Mouse (Mus musculus): ENCODE measurements around the gene Ngf. TPM values are rescaled to one million over a fixed set of nuclear protein-coding genes. Genes with fewer than 3 reads are reported as not detected.

Gene Ngf
- polyA plus RNA-seq, 1 experiment from 2014 or later = 4.2 TPM

DNA sequence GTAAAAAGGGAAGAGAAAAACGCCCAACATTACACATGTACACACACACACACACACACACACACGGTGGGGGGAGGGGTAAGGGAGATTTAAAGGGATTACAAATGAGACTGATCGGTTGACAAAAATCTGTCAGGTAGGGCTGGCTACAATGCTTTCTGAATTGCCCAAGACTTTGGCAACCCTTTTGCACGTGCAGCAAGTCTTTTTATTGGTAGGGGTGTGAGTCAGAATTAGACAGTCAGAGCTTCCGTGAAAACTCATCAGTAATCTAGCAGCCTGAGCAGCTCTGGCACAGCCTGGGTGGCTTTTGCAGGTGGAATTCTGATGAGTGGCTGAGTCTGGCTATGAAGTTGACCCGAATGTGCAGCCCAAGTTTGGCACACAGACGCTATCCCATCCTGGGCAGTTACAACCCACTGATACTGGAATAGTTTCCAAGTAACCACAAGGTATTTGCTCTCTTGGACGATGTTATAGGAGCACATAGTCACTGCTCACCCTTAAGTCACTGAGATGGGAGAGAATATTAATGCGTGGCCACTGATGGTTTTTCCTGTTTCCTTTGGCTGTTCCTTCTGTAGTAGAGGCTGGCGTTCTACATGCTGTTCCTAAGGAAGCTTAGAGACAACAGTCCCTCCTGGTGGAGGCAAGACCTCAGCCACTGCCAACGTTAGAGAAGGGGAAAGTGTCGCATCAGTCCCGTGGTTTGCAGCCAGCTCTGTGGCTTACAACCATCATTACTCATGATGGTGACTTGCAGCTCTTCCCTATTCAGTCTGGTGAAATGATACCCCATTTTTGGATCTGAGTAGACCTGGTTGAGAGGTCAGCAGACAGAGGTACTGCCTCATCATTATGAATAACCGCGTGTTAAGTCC is 4.8 kb downstream of the Ngf start:
- H3K4me2 ChIP-seq = no peak overlapping the region
- WGBS = 82% methylated on average over 15 of the region's 15 CpGs
- no peaks in the 10 kb centered on the region for H3K9me3 ChIP-seq (replicated peaks)
- H3K4me1 ChIP-seq = peaks cover 29% of the 10 kb centered on the region
- H3K4me3 ChIP-seq (replicated peaks) = no peak overlapping the region
- no peaks in the 10 kb centered on the region for H3K36me3 ChIP-seq
- H3K27me3 ChIP-seq = peaks cover 31% of the 10 kb centered on the region
- H3K9ac ChIP-seq = no peak overlapping the region
- no peak for ATAC-seq (replicated peaks; ENCODE audit: low FRiP score)
- H3K27ac ChIP-seq = no peak overlapping the region

DNA sequence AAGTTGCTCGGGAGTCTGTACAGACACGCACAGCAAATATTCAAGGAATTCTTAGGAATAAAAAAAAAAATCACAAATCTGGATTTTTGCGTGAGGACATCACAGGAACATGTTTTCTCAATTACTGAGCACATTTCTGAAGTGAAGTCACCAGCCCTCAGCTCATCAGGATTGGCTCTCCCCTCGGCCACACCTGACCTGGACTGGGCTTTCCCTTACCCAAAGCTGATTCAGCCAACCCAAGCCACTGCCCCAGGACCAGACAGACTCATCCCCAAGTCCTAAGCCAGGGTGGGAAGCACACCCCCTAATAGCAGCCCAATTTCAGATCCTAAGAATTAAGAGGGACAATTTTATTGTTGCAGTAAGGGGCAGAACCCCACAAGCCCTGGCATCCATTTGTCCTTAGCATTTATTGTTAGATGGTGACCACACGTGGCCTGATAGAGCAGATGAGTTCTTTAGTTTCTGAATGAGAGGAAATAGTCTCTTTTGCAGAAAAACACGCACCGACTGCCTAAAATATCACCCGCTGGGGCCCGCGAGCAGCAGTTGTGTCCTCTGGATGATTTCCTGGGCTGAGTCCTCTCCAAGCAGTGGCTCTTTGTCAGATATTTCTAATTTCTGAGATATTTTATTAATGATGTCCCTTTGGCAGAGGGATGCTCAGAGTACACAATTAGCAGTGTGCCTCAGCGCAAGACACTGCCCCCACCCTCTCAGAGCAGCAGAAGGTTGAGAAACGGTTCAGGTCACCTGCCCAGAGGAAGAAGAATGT is 8.4 kb downstream of the Ngf start:
- Histone ChIP-seq H3K27ac (no peak overlapping the region), H3K4me2 (no peak overlapping the region), H3K4me1 (no peaks in the 10 kb centered on the region), H3K27me3 (peaks cover 5% of the 10 kb centered on the region; the same call in 1 of the 2 replicates), H3K9me3 (replicated peaks) (no peaks in the 10 kb centered on the region), H3K9ac (no peak overlapping the region), H3K36me3 (no peaks in the 10 kb centered on the region), H3K4me3 (replicated peaks) (no peak overlapping the region)
- WGBS = 80% methylated on average over 12 of the region's 12 CpGs
- ATAC-seq (replicated peaks; ENCODE audit: low FRiP score) = no peak

DNA sequence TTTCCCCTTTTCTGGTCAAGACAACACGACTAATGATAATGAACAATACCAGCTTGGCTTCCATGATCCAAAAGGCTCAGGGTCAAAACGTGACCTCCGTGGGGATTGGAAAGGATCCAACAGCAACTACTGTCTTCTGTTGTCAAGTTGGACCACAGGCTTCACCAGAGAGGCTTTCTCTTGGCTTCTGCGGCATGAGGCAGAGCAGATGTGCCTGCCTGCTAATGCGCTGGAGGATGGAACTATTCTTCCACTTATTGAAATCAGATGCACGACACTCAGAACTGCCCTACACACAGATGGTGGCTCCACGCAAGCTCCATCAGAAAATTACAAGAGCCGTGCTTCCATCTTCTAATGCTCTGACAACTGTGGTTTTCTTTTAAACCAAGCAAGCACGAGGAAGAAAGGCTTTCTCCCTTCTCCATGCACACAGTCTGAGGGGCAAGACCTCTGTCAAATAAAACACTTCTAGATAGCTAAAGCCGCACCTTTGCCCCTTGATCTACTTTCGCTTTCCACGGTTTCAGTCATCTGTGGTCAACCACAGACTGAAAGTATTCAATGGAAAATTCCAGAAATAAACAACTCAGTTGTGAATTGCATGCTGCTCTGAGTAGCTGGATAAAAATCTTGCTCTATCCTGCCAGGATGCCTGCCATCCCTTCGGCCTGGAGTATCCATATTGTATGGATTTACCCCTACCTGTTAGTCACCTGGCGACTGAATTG is 20.8 kb downstream of the Ngf start:
- 58% methylated on average over 14 of the region's 14 CpGs for WGBS
- no peak overlapping the region for H3K9ac ChIP-seq
- H3K9me3 ChIP-seq (replicated peaks) = no peaks in the 10 kb centered on the region
- no peak overlapping the region for H3K27ac ChIP-seq
- ATAC-seq (replicated peaks; ENCODE audit: low FRiP score) = no peak
- H3K36me3 ChIP-seq = no peaks in the 10 kb centered on the region
- H3K4me2 ChIP-seq = no peak overlapping the region
- no peaks in the 10 kb centered on the region for H3K4me1 ChIP-seq
- H3K4me3 ChIP-seq (replicated peaks) = no peak overlapping the region
- H3K27me3 ChIP-seq = no peaks in the 10 kb centered on the region

DNA sequence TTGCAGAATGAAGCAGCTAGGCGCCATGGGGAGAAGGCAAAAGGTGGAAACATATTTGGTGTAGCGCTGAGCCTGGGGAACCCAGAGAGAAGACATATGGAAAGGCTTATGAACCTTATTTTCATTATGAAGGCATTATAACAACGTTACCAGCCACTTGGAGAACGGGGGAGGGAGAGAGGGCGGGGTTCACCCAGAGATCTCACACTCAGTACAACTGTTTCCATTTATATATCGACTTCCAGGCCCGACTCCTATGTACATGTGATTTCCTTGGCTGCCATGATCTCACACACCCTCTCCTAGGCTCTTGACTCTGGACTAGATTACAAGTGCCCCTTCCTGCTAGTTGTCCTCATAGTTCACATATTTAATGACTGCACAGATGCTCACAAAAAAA is 28.4 kb downstream of the Ngf start:
- WGBS = 82% methylated on average over 7 of the region's 7 CpGs
- Histone ChIP-seq H3K9ac (no peak overlapping the region), H3K4me3 (replicated peaks) (no peak overlapping the region), H3K27ac (no peak overlapping the region), H3K4me1 (no peaks in the 10 kb centered on the region), H3K27me3 (no peaks in the 10 kb centered on the region), H3K4me2 (no peak overlapping the region), H3K9me3 (replicated peaks) (no peaks in the 10 kb centered on the region), H3K36me3 (no peaks in the 10 kb centered on the region)
- no peak for ATAC-seq (replicated peaks; ENCODE audit: low FRiP score)

DNA sequence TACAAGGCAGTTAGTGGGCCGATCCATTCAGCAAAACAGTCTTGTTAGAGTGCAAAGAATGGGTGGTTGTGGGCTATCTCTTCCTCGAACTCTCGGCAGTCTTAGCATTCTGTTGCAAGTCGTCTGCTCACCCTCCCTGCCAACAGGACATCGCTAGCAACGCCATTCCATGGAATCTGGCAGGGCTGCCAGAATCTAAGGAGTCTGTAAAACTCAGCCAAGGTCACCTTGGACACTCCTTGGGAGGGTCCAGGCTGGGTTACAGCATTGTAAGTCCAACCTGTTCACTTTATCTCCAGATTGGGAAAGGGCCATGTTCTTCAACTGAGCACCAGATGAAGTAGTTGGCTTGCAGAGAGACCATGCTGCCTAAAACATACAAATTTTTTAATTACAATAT is 29.2 kb downstream of the Ngf start:
- no peaks in the 10 kb centered on the region for H3K9me3 ChIP-seq (replicated peaks)
- H3K4me1 ChIP-seq = no peaks in the 10 kb centered on the region
- WGBS = 82% methylated on average over 6 of the region's 6 CpGs
- no peak overlapping the region for H3K9ac ChIP-seq
- H3K36me3 ChIP-seq = no peaks in the 10 kb centered on the region
- no peak overlapping the region for H3K27ac ChIP-seq
- H3K4me2 ChIP-seq = no peak overlapping the region
- no peak overlapping the region for H3K4me3 ChIP-seq (replicated peaks)
- no peak for ATAC-seq (replicated peaks; ENCODE audit: low FRiP score)
- H3K27me3 ChIP-seq = no peaks in the 10 kb centered on the region

DNA sequence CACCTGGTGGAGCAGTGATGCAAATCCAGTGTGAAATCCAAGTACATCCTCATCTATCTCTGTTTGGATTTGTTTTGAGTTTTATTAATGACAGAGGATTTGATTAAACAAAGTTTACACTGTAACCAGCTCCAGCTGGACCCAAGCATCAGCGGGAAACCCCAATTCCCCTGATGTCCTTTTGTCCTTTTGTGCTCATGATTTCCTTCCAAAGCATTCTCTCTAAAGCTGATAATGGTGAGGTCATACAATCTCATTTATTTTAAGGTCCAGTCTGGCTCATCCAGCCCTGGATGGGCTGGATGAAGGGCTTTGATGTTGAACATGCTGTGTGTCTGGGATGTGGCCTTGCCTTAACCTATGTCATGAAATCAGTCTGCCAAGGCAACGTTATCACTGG is 30.3 kb downstream of the Ngf start:
- no peak overlapping the region for H3K4me3 ChIP-seq (replicated peaks)
- no peak for ATAC-seq (replicated peaks; ENCODE audit: low FRiP score)
- no peaks in the 10 kb centered on the region for H3K4me1 ChIP-seq
- no peaks in the 10 kb centered on the region for H3K27me3 ChIP-seq
- H3K27ac ChIP-seq = no peak overlapping the region
- H3K4me2 ChIP-seq = no peak overlapping the region
- no peaks in the 10 kb centered on the region for H3K36me3 ChIP-seq
- H3K9ac ChIP-seq = no peak overlapping the region
- 55% methylated on average over 2 of the region's 2 CpGs for WGBS
- no peaks in the 10 kb centered on the region for H3K9me3 ChIP-seq (replicated peaks)

DNA sequence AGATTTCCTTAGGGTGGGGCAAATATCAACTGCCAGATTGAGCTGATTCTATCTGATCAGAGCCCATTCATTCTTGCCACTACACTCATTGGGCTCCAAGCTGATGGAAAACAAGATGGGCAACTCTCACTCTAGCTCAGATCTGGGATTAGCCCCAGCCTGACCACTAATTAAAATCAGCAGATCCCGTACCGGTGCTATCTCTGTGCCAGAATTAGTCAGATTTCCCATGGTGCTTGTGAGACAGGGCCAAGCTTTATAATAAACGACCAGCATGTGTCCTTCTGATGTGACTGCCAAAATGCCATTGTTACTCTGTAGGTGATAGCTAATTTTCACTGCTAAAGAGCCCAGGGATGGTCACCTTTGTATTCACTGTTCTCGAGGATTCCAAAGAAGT is 31.5 kb downstream of the Ngf start:
- Histone ChIP-seq H3K36me3 (no peaks in the 10 kb centered on the region), H3K4me3 (replicated peaks) (no peak overlapping the region), H3K9me3 (replicated peaks) (no peaks in the 10 kb centered on the region), H3K4me2 (no peak overlapping the region), H3K27ac (no peak overlapping the region), H3K27me3 (no peaks in the 10 kb centered on the region), H3K9ac (no peak overlapping the region), H3K4me1 (0 out of 2 replicates have a peak, but pooled peaks cover 2% of the 10 kb centered on the region)
- WGBS = 83% methylated on average over 4 of the region's 4 CpGs
- no peak for ATAC-seq (replicated peaks; ENCODE audit: low FRiP score)

DNA sequence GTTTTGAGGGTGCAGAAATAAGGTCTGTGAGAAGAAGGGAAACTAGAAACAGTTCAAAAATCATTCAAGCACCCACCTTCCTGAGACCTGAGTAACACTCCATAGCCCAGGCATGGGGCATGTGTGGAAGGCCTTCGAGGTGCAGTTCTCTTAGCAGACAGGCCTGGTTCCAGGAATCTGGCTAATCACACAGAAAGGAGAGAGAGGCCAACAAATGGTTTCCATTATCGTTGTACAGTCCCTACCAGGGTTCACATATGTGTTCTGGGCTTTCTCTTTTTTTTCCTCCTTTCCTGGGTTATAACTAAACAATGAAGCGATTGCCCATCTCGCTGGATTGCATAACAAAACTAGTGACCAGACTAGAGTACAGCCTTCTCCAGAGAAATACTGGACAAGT is 35.4 kb downstream of the Ngf start:
- WGBS = 82% methylated on average over 4 of the region's 4 CpGs
- Histone ChIP-seq H3K9ac (no peak overlapping the region), H3K27ac (no peak overlapping the region), H3K27me3 (no peaks in the 10 kb centered on the region), H3K4me2 (no peak overlapping the region), H3K4me1 (peaks cover 13% of the 10 kb centered on the region; the same call in 1 of the 2 replicates), H3K4me3 (replicated peaks) (no peak overlapping the region), H3K36me3 (no peaks in the 10 kb centered on the region), H3K9me3 (replicated peaks) (no peaks in the 10 kb centered on the region)
- no peak for ATAC-seq (replicated peaks; ENCODE audit: low FRiP score)

DNA sequence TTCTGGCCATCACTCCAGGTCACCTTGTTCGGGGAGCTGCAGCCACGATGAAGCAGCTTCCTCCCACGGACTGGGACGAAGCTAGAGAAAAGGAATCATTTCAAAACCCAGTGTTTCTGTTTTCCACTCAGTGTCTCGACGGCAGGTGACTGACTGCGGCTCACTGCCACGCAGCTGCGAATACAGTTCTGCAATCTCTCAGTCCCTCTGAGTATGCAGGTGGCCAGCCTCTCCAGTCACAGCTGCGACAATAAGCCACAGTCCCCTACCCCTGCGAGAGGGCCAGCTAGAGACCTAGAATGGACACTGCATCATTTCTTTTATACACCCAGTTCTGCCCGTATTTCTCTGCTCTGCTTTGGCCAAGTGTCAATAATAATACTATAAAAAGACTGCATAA is 36.3 kb downstream of the Ngf start:
- H3K4me2 ChIP-seq = no peak overlapping the region
- H3K27ac ChIP-seq = no peak overlapping the region
- no peaks in the 10 kb centered on the region for H3K36me3 ChIP-seq
- H3K9ac ChIP-seq = no peak overlapping the region
- no peaks in the 10 kb centered on the region for H3K27me3 ChIP-seq
- no peak overlapping the region for H3K4me3 ChIP-seq (replicated peaks)
- H3K9me3 ChIP-seq (replicated peaks) = no peaks in the 10 kb centered on the region
- no peak for ATAC-seq (replicated peaks; ENCODE audit: low FRiP score)
- peaks cover 13% of the 10 kb centered on the region; the same call in 1 of the 2 replicates for H3K4me1 ChIP-seq
- WGBS = 59% methylated on average over 12 of the region's 12 CpGs

DNA sequence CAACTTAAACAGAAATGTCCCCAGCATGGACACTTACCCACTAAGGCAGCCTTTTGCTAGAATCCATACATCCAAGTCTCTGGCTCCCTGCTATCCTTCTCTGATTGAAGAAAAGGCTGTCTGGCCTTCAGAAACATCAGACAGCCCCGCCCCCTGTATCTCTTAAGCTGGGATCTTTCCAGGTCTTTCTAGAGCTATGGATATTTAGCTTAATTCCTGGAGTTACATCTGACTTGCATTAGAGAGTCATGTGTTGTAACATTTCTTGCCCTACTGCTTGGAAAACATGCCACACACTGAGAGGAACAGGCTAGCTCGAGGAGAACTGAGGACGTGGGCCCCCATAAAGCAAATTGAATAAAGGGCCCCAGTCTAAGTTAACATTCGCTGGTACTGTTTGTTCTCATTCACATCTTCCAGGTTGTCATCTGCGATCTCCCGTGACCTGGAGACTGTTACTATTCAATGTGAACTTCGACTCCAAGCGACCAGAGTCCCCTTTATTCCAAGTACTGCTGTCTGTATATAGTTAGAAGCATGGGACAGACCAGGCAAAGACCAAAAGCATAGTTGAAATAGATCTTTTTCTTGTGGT is 38.0 kb downstream of the Ngf start:
- H3K36me3 ChIP-seq = no peaks in the 10 kb centered on the region
- H3K4me3 ChIP-seq (replicated peaks) = no peak overlapping the region
- H3K9ac ChIP-seq = no peak overlapping the region
- H3K27ac ChIP-seq = no peak overlapping the region
- 85% methylated on average over 8 of the region's 8 CpGs for WGBS
- peaks cover 13% of the 10 kb centered on the region; the same call in 1 of the 2 replicates for H3K4me1 ChIP-seq
- ATAC-seq (replicated peaks; ENCODE audit: low FRiP score) = no peak
- no peaks in the 10 kb centered on the region for H3K9me3 ChIP-seq (replicated peaks)
- H3K4me2 ChIP-seq = no peak overlapping the region
- H3K27me3 ChIP-seq = no peaks in the 10 kb centered on the region

DNA sequence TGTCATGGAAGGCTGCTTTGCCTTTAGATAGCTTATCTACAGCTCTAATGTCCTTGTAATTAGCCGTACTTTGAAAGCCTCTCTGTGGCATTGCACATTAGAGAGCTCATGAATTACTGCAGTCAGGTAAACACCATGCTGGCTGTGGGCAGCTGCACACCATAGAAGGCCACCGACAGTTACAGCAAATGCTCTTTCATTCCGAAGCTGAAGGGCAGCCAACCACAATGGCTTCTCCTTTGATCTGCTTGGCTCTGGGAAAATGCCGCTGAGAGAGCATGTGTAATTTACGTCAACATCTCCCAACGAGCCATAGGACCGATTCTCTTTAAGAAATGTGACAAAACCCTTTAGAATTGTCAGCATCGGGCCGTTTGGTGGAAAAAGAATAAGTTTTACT is 38.7 kb downstream of the Ngf start:
- Histone ChIP-seq H3K27me3 (no peaks in the 10 kb centered on the region), H3K9ac (no peak overlapping the region), H3K4me2 (no peak overlapping the region), H3K9me3 (replicated peaks) (no peaks in the 10 kb centered on the region), H3K36me3 (no peaks in the 10 kb centered on the region), H3K4me1 (peaks cover 13% of the 10 kb centered on the region; the same call in 1 of the 2 replicates), H3K4me3 (replicated peaks) (no peak overlapping the region), H3K27ac (no peak overlapping the region)
- ATAC-seq (replicated peaks; ENCODE audit: low FRiP score) = no peak
- 23% methylated on average over 9 of the region's 9 CpGs for WGBS

All from kidney, embryonic 15.5 days (tissue).